Mouse (Mus musculus) G1E (cell line): Measurements from ENCODE around the gene Map3k3. TPM values are rescaled to one million over a fixed set of nuclear protein-coding genes. Genes with fewer than 3 reads are reported as not detected.

ENCODE experiments used
- ATAC-seq: 2 replicates; pipeline ENCODE4 v1.8.0; 2016; ENCODE audit warnings: mild to moderate bottlenecking; ENCODE audit not compliant: insufficient number of reproducible peaks, poor library complexity, low FRiP score, severe bottlenecking; ENCODE audit errors: extremely low read depth
- DNase-seq: peaks from one replicate; pipeline ENCODE4 v3.0.0; 2012; ENCODE audit warnings: low spot score
- H3K27me3 ChIP-seq: 2 replicates; pipeline ENCODE4 v1.6.1; 2012; ENCODE audit warnings: mild to moderate bottlenecking, low read length, inconsistent platforms; ENCODE audit not compliant: insufficient read depth
- H3K36me3 ChIP-seq: replicated peaks from 2 replicates; pipeline ENCODE3; 2012; ENCODE audit warnings: mild to moderate bottlenecking, inconsistent platforms
- H3K4me1 ChIP-seq: 2 replicates; pipeline ENCODE4 v1.6.1; 2012; ENCODE audit warnings: low read depth, low read length, inconsistent platforms, mixed read lengths; ENCODE audit not compliant: insufficient read depth
- H3K4me3 ChIP-seq: 2 replicates; pipeline ENCODE4 v1.5.1; 2012; ENCODE audit warnings: low read depth, mild to moderate bottlenecking, inconsistent platforms, low read length, moderate library complexity, mixed read lengths
- H3K9me3 ChIP-seq: replicated peaks from 2 replicates; pipeline ENCODE4 v1.6.1; 2012; ENCODE audit warnings: inconsistent platforms
- CTCF ChIP-seq: IDR thresholded peaks from 2 replicates; pipeline ENCODE4 v1.5.1; 2012; ENCODE audit warnings: low read depth, low read length, inconsistent platforms, mixed read lengths
- GATA1 ChIP-seq: IDR thresholded peaks from 2 replicates; pipeline ENCODE4 v1.6.1; 2012; ENCODE audit warnings: borderline replicate concordance, low read length, inconsistent platforms, mixed read lengths
- GATA2 ChIP-seq: IDR thresholded peaks from 2 replicates; pipeline ENCODE4 v1.6.1; 2012; ENCODE audit warnings: low read depth, low read length, inconsistent platforms, borderline replicate concordance
- POLR2AphosphoS5 ChIP-seq: IDR thresholded peaks from 2 replicates; pipeline ENCODE4 v1.6.1; 2012; ENCODE audit warnings: low read depth, low read length, inconsistent platforms; ENCODE audit not compliant: insufficient replicate concordance
- TAL1 ChIP-seq: conservative IDR thresholded peaks from 2 replicates; pipeline ENCODE4 v1.6.1; 2012; ENCODE audit warnings: low read depth, low read length, inconsistent platforms, mixed read lengths
- polyA plus RNA-seq: library from polyadenylated mRNA; stranded (reverse); fragments of >175 nt; gene quantifications from 2 replicates; pipeline ENCODE4 v1.2.3, GENCODE M21; 2012
- total RNA-seq, 2 experiments: library from RNA; stranded (forward) in 1 of 2; stranded (reverse) in 1 of 2; fragments of 200-1000 nt in 1 of 2; fragments of >200 nt in 1 of 2; fragmentation: Nextera tagmentation in 1 of 2; gene quantifications; 2 replicates each; pipeline ENCODE4 v1.2.3; 2014 to 2017

The Map3k3 gene
- total and polyA plus RNA-seq, 3 experiments, result 4.5 to 30.0 (median 29.5) TPM

GRCm38 (mm10) chr11:106073774-106074173 lies 10.6 kb upstream of the Map3k3 start:
- Histone ChIP-seq H3K27me3 (no peaks in the 10 kb centered on the region), H3K9me3 (no peaks in the 10 kb centered on the region), H3K36me3 (peaks cover 61% of the 10 kb centered on the region), H3K4me3 (no peak overlapping the region), H3K4me1 (peaks cover 1% of the 10 kb centered on the region; the same call in 1 of the 2 replicates)
- DNase-seq (no peak), ATAC-seq (no peak)
- TF ChIP-seq TAL1 (no peak), CTCF (no peak), POLR2AphosphoS5 (no peak), GATA2 (no peak)

GRCm38 (mm10) chr11:106076321-106076720 lies 8.1 kb upstream of the Map3k3 start:
- peak; percentile 63 for ATAC-seq
- peaks cover 40% of the 10 kb centered on the region for H3K36me3 ChIP-seq
- H3K4me1 ChIP-seq, result no peaks in the 10 kb centered on the region; the same call in 1 of the 2 replicates
- H3K27me3 ChIP-seq, result no peaks in the 10 kb centered on the region
- TF ChIP-seq POLR2AphosphoS5, result no peak
- no peak for TF ChIP-seq GATA1
- no peak for TF ChIP-seq TAL1
- TF ChIP-seq GATA2, result no peak
- TF ChIP-seq CTCF, result peak; percentile 70
- no peak overlapping the region for H3K4me3 ChIP-seq
- H3K9me3 ChIP-seq, result no peaks in the 10 kb centered on the region
- DNase-seq, result no peak

GRCm38 (mm10) chr11:106084911-106085561 lies 623 bp downstream of the Map3k3 start:
- Histone ChIP-seq H3K4me3 (peak overlapping the region; percentile 86), H3K27me3 (peaks cover 4% of the 10 kb centered on the region), H3K9me3 (no peaks in the 10 kb centered on the region), H3K4me1 (peaks cover 14% of the 10 kb centered on the region), H3K36me3 (peaks cover 2% of the 10 kb centered on the region)
- DNase-seq (peak; percentile 73), ATAC-seq (no peak)
- TF ChIP-seq TAL1, result no peak
- TF ChIP-seq GATA1, result no peak
- TF ChIP-seq POLR2AphosphoS5, result no peak
- no peak for TF ChIP-seq CTCF
- no peak for TF ChIP-seq GATA2

GRCm38 (mm10) chr11:106098223-106098622 lies 13.8 kb downstream of the Map3k3 start:
- Histone ChIP-seq H3K9me3 (no peaks in the 10 kb centered on the region), H3K4me1 (no peaks in the 10 kb centered on the region), H3K27me3 (no peaks in the 10 kb centered on the region), H3K4me3 (no peak overlapping the region), H3K36me3 (peaks cover 21% of the 10 kb centered on the region)
- TF ChIP-seq POLR2AphosphoS5 (no peak), GATA1 (no peak), GATA2 (no peak)
- DNase-seq (no peak), ATAC-seq (no peak)

GRCm38 (mm10) chr11:106102866-106103265 lies 18.5 kb downstream of the Map3k3 start:
- TF ChIP-seq TAL1, result no peak
- no peak for TF ChIP-seq POLR2AphosphoS5
- TF ChIP-seq CTCF, result no peak
- TF ChIP-seq GATA1, result no peak
- TF ChIP-seq GATA2, result no peak
- Histone ChIP-seq H3K27me3 (no peaks in the 10 kb centered on the region), H3K9me3 (no peaks in the 10 kb centered on the region), H3K36me3 (peaks cover 28% of the 10 kb centered on the region), H3K4me3 (no peak overlapping the region), H3K4me1 (peaks cover 11% of the 10 kb centered on the region)
- DNase-seq, result no peak
- ATAC-seq, result no peak

GRCm38 (mm10) chr11:106106047-106106587 lies 21.7 kb downstream of the Map3k3 start:
- H3K27me3 ChIP-seq, result no peaks in the 10 kb centered on the region
- H3K4me3 ChIP-seq, result no peak overlapping the region
- peaks cover 11% of the 10 kb centered on the region for H3K4me1 ChIP-seq
- no peak for TF ChIP-seq GATA2
- no peak for TF ChIP-seq CTCF
- TF ChIP-seq GATA1, result no peak
- TF ChIP-seq TAL1, result no peak
- TF ChIP-seq POLR2AphosphoS5, result no peak
- H3K36me3 ChIP-seq, result peaks cover 27% of the 10 kb centered on the region
- ATAC-seq (no peak), DNase-seq (no peak)
- no peaks in the 10 kb centered on the region for H3K9me3 ChIP-seq
